In genomic region chr15:83452219-83452760, GRCm38 (mm10) we compare ENCODE assay signal across 10 mouse cellular contexts. TPM values are rescaled to one million over a fixed set of nuclear protein-coding genes. Genes with fewer than 3 reads are reported as not detected.
DNase-seq lines count a peak whose midpoint lies in the region; ATAC-seq and TF ChIP-seq lines count a peak whose summit lies in the region.
"Had no signal": no experiment of that assay in that cellular context is flagged by ENCODE, and none has a peak within 500 bp of the region (broad histone marks: within the 10 kb centered on the region; RNA-seq: fewer than 3 reads in every experiment).

No protein-coding gene starts in this region.

- H3K36me3 ChIP-seq in heart, postnatal 0 days (replicated peaks; ENCODE audit: control insufficient read depth, insufficient read depth, low read length): no peaks in the 10 kb centered on the region
- H3K36me3 ChIP-seq in heart, embryonic 11.5 days (ENCODE audit: control insufficient read depth, insufficient read depth, low read length): no peaks in the 10 kb centered on the region
- H3K36me3 ChIP-seq in MEL (ENCODE audit: control insufficient read depth in 1 of 2, insufficient read depth in 2 of 2, low read length in 2 of 2): peaks cover 0 to 19% of the 10 kb centered on the region in 2 experiments; a peak in 2 of 4 replicates
- H3K36me3 ChIP-seq in embryonic facial prominence, embryonic 15.5 days: no peaks in the 10 kb centered on the region
- no peaks in the 10 kb centered on the region for H3K36me3 ChIP-seq in liver, embryonic 15.5 days (replicated peaks)

- no peak for TF ChIP-seq RAD21 in MEL (IDR thresholded peaks at IDR 0.05; ENCODE audit: low read depth, low read length)

- ATAC-seq in heart, postnatal 0 days (ENCODE audit: insufficient read depth, low read depth): no peak
- ATAC-seq in heart, embryonic 11.5 days (replicated peaks; ENCODE audit: insufficient number of reproducible peaks, low FRiP score, low TSS enrichment): no peak
- ATAC-seq in embryonic facial prominence, embryonic 15.5 days (ENCODE audit: insufficient number of reproducible peaks, low FRiP score, low TSS enrichment, low read depth): no peak
- peak; percentile 14; the same call in 1 of the 2 replicates for ATAC-seq in liver, embryonic 15.5 days (ENCODE audit: insufficient read depth)

- H3K79me2 ChIP-seq in MEL (ENCODE audit: control insufficient read depth, insufficient read depth, low read length, poor library complexity): peaks cover 56% of the 10 kb centered on the region

- H3K4me1 ChIP-seq in heart, postnatal 0 days (ENCODE audit: control insufficient read depth, insufficient read depth): peaks cover 60% of the 10 kb centered on the region
- H3K4me1 ChIP-seq in heart, embryonic 11.5 days (ENCODE audit: control insufficient read depth, insufficient read depth, low read length): peaks cover 37% of the 10 kb centered on the region
- peaks cover 12 to 24% of the 10 kb centered on the region in 2 experiments for H3K4me1 ChIP-seq in MEL (ENCODE audit: control insufficient read depth in 1 of 2, insufficient read depth in 2 of 2, low read length in 2 of 2)
- H3K4me1 ChIP-seq in embryonic facial prominence, embryonic 15.5 days: peaks cover 36% of the 10 kb centered on the region
- H3K4me1 ChIP-seq in liver, embryonic 15.5 days (replicated peaks): peaks cover 95% of the 10 kb centered on the region

- no peaks in the 10 kb centered on the region for H3K27me3 ChIP-seq in heart, postnatal 0 days (ENCODE audit: control insufficient read depth, insufficient read depth, low read length)
- no peaks in the 10 kb centered on the region for H3K27me3 ChIP-seq in heart, embryonic 11.5 days (ENCODE audit: control insufficient read depth, insufficient read depth, low read length)
- H3K27me3 ChIP-seq in MEL (ENCODE audit: control insufficient read depth in 1 of 2, insufficient read depth in 2 of 2, low read length in 2 of 2): no peaks in the 10 kb centered on the region
- H3K27me3 ChIP-seq in embryonic facial prominence, embryonic 15.5 days: no peaks in the 10 kb centered on the region
- no peaks in the 10 kb centered on the region for H3K27me3 ChIP-seq in liver, embryonic 15.5 days

- H3K4me2 ChIP-seq in heart, postnatal 0 days (ENCODE audit: low read depth, low read length): no peak overlapping the region
- H3K4me2 ChIP-seq in heart, embryonic 11.5 days: no peak overlapping the region
- no peak overlapping the region for H3K4me2 ChIP-seq in embryonic facial prominence, embryonic 15.5 days (replicated peaks)
- peak overlapping the region; percentile 16; the same call in 1 of the 2 replicates for H3K4me2 ChIP-seq in liver, embryonic 15.5 days

- TF ChIP-seq EP300 in heart, postnatal 0 days (IDR thresholded peaks at IDR 0.05; ENCODE audit: low read depth): no peak
- TF ChIP-seq EP300 in MEL (IDR thresholded peaks at IDR 0.05; ENCODE audit: low read depth in 1 of 2, low read length in 2 of 2): no peak

- DNase-seq in heart, postnatal 0 days (ENCODE audit: low spot score): no peak
- DNase-seq in MEL (ENCODE audit: low read depth, low spot score): no peak
- no peak for DNase-seq in spleen, postnatal 10 days (ENCODE audit: low spot score in 2 of 2)
- no peak for DNase-seq in layer of hippocampus, adult 8-10 months (ENCODE audit: low spot score in 2 of 2)
- DNase-seq in right cerebral cortex, postnatal 14 days: no peak
- DNase-seq: embryo, embryonic 11 days; thymus, adult 18-20 months had no signal

- no peak for TF ChIP-seq CTCF in heart, postnatal 0 days (IDR thresholded peaks at IDR 0.05; ENCODE audit: low read depth)
- TF ChIP-seq CTCF in MEL (IDR thresholded peaks at IDR 0.05 in 2 of 3, conservative IDR thresholded peaks at IDR 0.05 in 1 of 3; ENCODE audit: control insufficient read depth in 1 of 3, insufficient read depth in 1 of 3, low read depth in 2 of 3, low read length in 3 of 3, poor library complexity in 1 of 3, severe bottlenecking in 1 of 3): no peak

- no peak overlapping the region for H3K4me3 ChIP-seq in heart, postnatal 0 days (ENCODE audit: low read depth, low read length)
- H3K4me3 ChIP-seq in heart, embryonic 11.5 days (ENCODE audit: low read depth, low read length): no peak overlapping the region
- H3K4me3 ChIP-seq in MEL (ENCODE audit: control insufficient read depth in 1 of 2, insufficient read depth in 1 of 2, low read depth in 2 of 2, low read length in 2 of 2): no peak overlapping the region
- H3K4me3 ChIP-seq in embryonic facial prominence, embryonic 15.5 days (replicated peaks): no peak overlapping the region
- H3K4me3 ChIP-seq in liver, embryonic 15.5 days (replicated peaks): no peak overlapping the region

- no peaks in the 10 kb centered on the region for H3K9me3 ChIP-seq in heart, postnatal 0 days (replicated peaks; ENCODE audit: control insufficient read depth, low read length)
- H3K9me3 ChIP-seq in heart, embryonic 11.5 days (replicated peaks; ENCODE audit: control insufficient read depth, low read length): no peaks in the 10 kb centered on the region
- H3K9me3 ChIP-seq in MEL (replicated peaks; ENCODE audit: insufficient read depth, low read length): no peaks in the 10 kb centered on the region
- no peaks in the 10 kb centered on the region for H3K9me3 ChIP-seq in embryonic facial prominence, embryonic 15.5 days (replicated peaks)
- no peaks in the 10 kb centered on the region for H3K9me3 ChIP-seq in liver, embryonic 15.5 days (replicated peaks)

- H3K9ac ChIP-seq in heart, postnatal 0 days (replicated peaks; ENCODE audit: low read depth, low read length): no peak overlapping the region
- H3K9ac ChIP-seq in heart, embryonic 11.5 days (ENCODE audit: low read depth, low read length): no peak overlapping the region
- H3K9ac ChIP-seq in MEL (ENCODE audit: control insufficient read depth, low read depth, low read length, poor library complexity, severe bottlenecking): no peak overlapping the region
- H3K9ac ChIP-seq in embryonic facial prominence, embryonic 15.5 days: no peak overlapping the region
- no peak overlapping the region for H3K9ac ChIP-seq in liver, embryonic 15.5 days

- WGBS in heart, postnatal 0 days: 82% methylated on average over 7 of the region's 7 CpGs
- WGBS in heart, embryonic 11.5 days (ENCODE audit: insufficient replicate concordance): 81% methylated on average over 7 of the region's 7 CpGs
- 81% methylated on average over 7 of the region's 7 CpGs for WGBS in embryonic facial prominence, embryonic 15.5 days
- 45% methylated on average over 7 of the region's 7 CpGs for WGBS in liver, embryonic 15.5 days (ENCODE audit: insufficient replicate concordance)

- TF ChIP-seq POLR2A in MEL (IDR thresholded peaks at IDR 0.05; ENCODE audit: control insufficient read depth in 1 of 2, insufficient read depth in 1 of 2, low read depth in 1 of 2, low read length in 2 of 2, poor library complexity in 1 of 2): no peak

- H3K27ac ChIP-seq in heart, postnatal 0 days (ENCODE audit: low read depth): peak overlapping the region; percentile 61
- H3K27ac ChIP-seq in heart, embryonic 11.5 days (ENCODE audit: low read depth, low read length): no peak overlapping the region
- peak overlapping the region; percentile 35; the same call in 1 of the 2 replicates for H3K27ac ChIP-seq in MEL (ENCODE audit: control insufficient read depth, low read depth, low read length)
- peak overlapping the region; percentile 63 for H3K27ac ChIP-seq in embryonic facial prominence, embryonic 15.5 days (replicated peaks)
- H3K27ac ChIP-seq in liver, embryonic 15.5 days (replicated peaks): peak overlapping the region; percentile 71

TF ChIP-seq in MEL, 35 proteins besides CTCF, POLR2A, EP300 and RAD21:
- TF ChIP-seq TAL1 (IDR thresholded peaks at IDR 0.05; ENCODE audit: low read length) (no peak), BHLHE40 (IDR thresholded peaks at IDR 0.05; ENCODE audit: borderline replicate concordance, low read depth, low read length) (peak; percentile 56; the same call in 1 of the 2 replicates), SMC3 (IDR thresholded peaks at IDR 0.05; ENCODE audit: low read depth, low read length) (no peak), E2F4 (IDR thresholded peaks at IDR 0.05; ENCODE audit: borderline replicate concordance, low read depth, low read length) (no peak), NELFE (IDR thresholded peaks at IDR 0.05; ENCODE audit: low read depth, low read length) (0 out of 2 replicates have a peak, but pooled peaks have one; percentile 8), MXI1 (IDR thresholded peaks at IDR 0.05; ENCODE audit: low read depth, low read length) (no peak)

RNA-seq across cellular contexts. Expression of gene Pacsin2, which starts 12.1 kb away (rescaled TPM):
- 65.0 and 78.0 TPM in 2 replicates for total RNA-seq in heart, postnatal 0 days (2014; rRNA removed; ENCODE audit: low replicate concordance)
- 53.0 and 63.3 TPM in 2 replicates for polyA plus RNA-seq in heart, postnatal 0 days (2015; fragmentation: Nextera tagmentation; extraction: Ambion mirVana)
- polyA plus RNA-seq in heart, embryonic 11.5 days (2014; fragmentation: Nextera tagmentation; extraction: Ambion mirVana): 55.0 and 60.0 TPM in 2 replicates
- total RNA-seq in MEL (2012; rRNA removed): 58.7 and 64.7 TPM in 2 replicates
- 100 to 1,000 TPM; 103 to 425 TPM for polyA plus RNA-seq in MEL (2012; ENCODE audit: insufficient read depth in 1 of 2, insufficient read length in 2 of 2, low read depth in 1 of 2, low replicate concordance in 2 of 2, missing spikeins in 1 of 2)
- 66.8 and 67.1 TPM in 2 replicates for polyA plus RNA-seq in embryonic facial prominence, embryonic 15.5 days (2015; fragmentation: Nextera tagmentation; extraction: Ambion mirVana)
- 46.7 and 50.5 TPM in 2 replicates for polyA plus RNA-seq in liver, embryonic 15.5 days (2015; fragmentation: Nextera tagmentation; extraction: Ambion mirVana)
- 100 to 1,000 TPM in 3 of 4 experiments, 10 to 100 TPM in 1; 95.2 to 112 (median 106) TPM for total RNA-seq in layer of hippocampus, adult 8-10 months (2022)

RNA-seq across cellular contexts. Expression of gene Ttll1, which starts 58.4 kb away (rescaled TPM):
- total RNA-seq in heart, postnatal 0 days (2014; rRNA removed; ENCODE audit: low replicate concordance): 5.8 and 10.7 TPM in 2 replicates
- polyA plus RNA-seq in heart, postnatal 0 days (2015; fragmentation: Nextera tagmentation; extraction: Ambion mirVana): 23.2 and 25.7 TPM in 2 replicates
- polyA plus RNA-seq in heart, embryonic 11.5 days (2014; fragmentation: Nextera tagmentation; extraction: Ambion mirVana): 18.7 and 20.4 TPM in 2 replicates
- 3.4 and 4.4 TPM in 2 replicates for total RNA-seq in MEL (2012; rRNA removed)
- polyA plus RNA-seq in MEL (2012; ENCODE audit: insufficient read depth in 1 of 2, insufficient read length in 2 of 2, low read depth in 1 of 2, low replicate concordance in 2 of 2, missing spikeins in 1 of 2): 10 to 100 TPM in 1 of 2 experiments, not detected in 1; 14.1 TPM
- polyA plus RNA-seq in embryonic facial prominence, embryonic 15.5 days (2015; fragmentation: Nextera tagmentation; extraction: Ambion mirVana): 21.5 and 23.8 TPM in 2 replicates
- 4.5 and 4.9 TPM in 2 replicates for polyA plus RNA-seq in liver, embryonic 15.5 days (2015; fragmentation: Nextera tagmentation; extraction: Ambion mirVana)
- total RNA-seq in layer of hippocampus, adult 8-10 months (2022): 10 to 100 TPM; 32.0 to 40.0 (median 36.2) TPM
